Mouse (Mus musculus): ENCODE results near the gene Atoh1. TPM values are rescaled to one million over a fixed set of nuclear protein-coding genes. Genes with fewer than 3 reads are reported as not detected.

The Atoh1 gene
- total RNA-seq (2021), result not detected
- long read RNA-seq, experiment 1, result 0 reads
- long read RNA-seq, experiment 2, result 0 reads

GRCm38 (mm10) chr6:64728499-64729198, at the start of gene Atoh1:
TSS of gene Atoh1 (plus strand) at chr6:64729125.
- intact Hi-C loops (cut with DNase I), result no loop called here
- DNase-seq (ENCODE audit: low spot score in 2 of 2), result no peak

GRCm38 (mm10) chr6:64683974-64684373, 45.0 kb upstream of the Atoh1 start:
- peak; percentile 58 to 71 for DNase-seq (ENCODE audit: low spot score in 2 of 2)
- intact Hi-C loops (cut with DNase I), result no loop called here

GRCm38 (mm10) chr6:64684973-64685372, 44.0 kb upstream of the Atoh1 start:
- intact Hi-C loops (cut with DNase I), result loop anchor here (5.0 kb wide), 1 partner anchor 312 kb away; no protein-coding TSS in a partner anchor
- DNase-seq (ENCODE audit: low spot score in 2 of 2), result peak; percentile 65 to 74

- intact Hi-C loops (cut with DNase I), result loop anchor here (5.0 kb wide), 1 partner anchor 309 kb away; no protein-coding TSS in a partner anchor
- no peak for DNase-seq (ENCODE audit: low spot score in 2 of 2)
Measured at GRCm38 (mm10) chr6:64688181-64688944, 40.6 kb upstream of the Atoh1 start.

- intact Hi-C loops (cut with DNase I), result no loop called here
- no peak for DNase-seq (ENCODE audit: low spot score in 2 of 2)
Measured at GRCm38 (mm10) chr6:64694688-64695087, 34.2 kb upstream of the Atoh1 start.

GRCm38 (mm10) chr6:64703659-64704058, 25.3 kb upstream of the Atoh1 start:
- intact Hi-C loops (cut with DNase I), result no loop called here
- no peak for DNase-seq (ENCODE audit: low spot score in 2 of 2)

GRCm38 (mm10) chr6:64727751-64728403, 1.0 kb upstream of the Atoh1 start:
- no peak for DNase-seq (ENCODE audit: low spot score in 2 of 2)
- intact Hi-C loops (cut with DNase I), result no loop called here

- intact Hi-C loops (cut with DNase I), result no loop called here
- no peak for DNase-seq (ENCODE audit: low spot score in 2 of 2)
Measured at GRCm38 (mm10) chr6:64729231-64730011, 496 bp downstream of the Atoh1 start.

GRCm38 (mm10) chr6:64730030-64730429, 1.1 kb downstream of the Atoh1 start:
- DNase-seq (ENCODE audit: low spot score in 2 of 2), result no peak
- intact Hi-C loops (cut with DNase I), result no loop called here

GRCm38 (mm10) chr6:64730506-64731020, 1.6 kb downstream of the Atoh1 start:
- intact Hi-C loops (cut with DNase I), result no loop called here
- no peak for DNase-seq (ENCODE audit: low spot score in 2 of 2)

- no peak for DNase-seq (ENCODE audit: low spot score in 2 of 2)
- intact Hi-C loops (cut with DNase I), result no loop called here
Measured at GRCm38 (mm10) chr6:64731126-64731525, 2.2 kb downstream of the Atoh1 start.

- DNase-seq (ENCODE audit: low spot score in 2 of 2), result no peak
- intact Hi-C loops (cut with DNase I), result no loop called here
Measured at GRCm38 (mm10) chr6:64731621-64732320, 2.8 kb downstream of the Atoh1 start.

GRCm38 (mm10) chr6:64733311-64733710, 4.4 kb downstream of the Atoh1 start:
- intact Hi-C loops (cut with DNase I), result no loop called here
- no peak for DNase-seq (ENCODE audit: low spot score in 2 of 2)

- intact Hi-C loops (cut with DNase I), result no loop called here
- DNase-seq (ENCODE audit: low spot score in 2 of 2), result peak in 1 of 2 experiments; percentile 9
Measured at GRCm38 (mm10) chr6:64734441-64735320, 5.8 kb downstream of the Atoh1 start.

GRCm38 (mm10) chr6:64736317-64736716, 7.4 kb downstream of the Atoh1 start:
- DNase-seq (ENCODE audit: low spot score in 2 of 2), result no peak
- intact Hi-C loops (cut with DNase I), result no loop called here

GRCm38 (mm10) chr6:64742915-64743489, 14.1 kb downstream of the Atoh1 start:
- intact Hi-C loops (cut with DNase I), result no loop called here
- no peak for DNase-seq (ENCODE audit: low spot score in 2 of 2)

GRCm38 (mm10) chr6:64754515-64754914, 25.6 kb downstream of the Atoh1 start:
- no peak for DNase-seq (ENCODE audit: low spot score in 2 of 2)
- intact Hi-C loops (cut with DNase I), result no loop called here
